Mouse (Mus musculus) adrenal gland, adult 18-20 months (tissue): Measurements from ENCODE around the gene Pabpn1l. TPM values are rescaled to one million over a fixed set of nuclear protein-coding genes. Genes with fewer than 3 reads are reported as not detected.

Experiments used
- DNase-seq, 2 experiments: peaks; one replicate each; pipeline ENCODE4 v3.0.0; 2021 to 2022; ENCODE audit warnings: low spot score in 2 of 2
- long read RNA-seq, 2 experiments: library from polyadenylated mRNA; stranded (forward); transcript quantifications; one replicate each; pipeline ENCODE4 v2.0.0; 2021
- total RNA-seq, 2 experiments: library from RNA; stranded (reverse); gene quantifications; 1 replicate in 1 of 2; 2 replicates in 1 of 2; pipeline ENCODE4 v1.2.3; 2021

Pabpn1l gene
- total RNA-seq = not detected
- long read RNA-seq, experiment 1 = 0 reads
- long read RNA-seq, experiment 2 = 0 reads

- DNase-seq = no peak
Observed at GRCm38 (mm10) chr8:122622727-122623126, at the start of gene Pabpn1l. TSS of gene Pabpn1l (minus strand) at chr8:122622739.

DNA sequence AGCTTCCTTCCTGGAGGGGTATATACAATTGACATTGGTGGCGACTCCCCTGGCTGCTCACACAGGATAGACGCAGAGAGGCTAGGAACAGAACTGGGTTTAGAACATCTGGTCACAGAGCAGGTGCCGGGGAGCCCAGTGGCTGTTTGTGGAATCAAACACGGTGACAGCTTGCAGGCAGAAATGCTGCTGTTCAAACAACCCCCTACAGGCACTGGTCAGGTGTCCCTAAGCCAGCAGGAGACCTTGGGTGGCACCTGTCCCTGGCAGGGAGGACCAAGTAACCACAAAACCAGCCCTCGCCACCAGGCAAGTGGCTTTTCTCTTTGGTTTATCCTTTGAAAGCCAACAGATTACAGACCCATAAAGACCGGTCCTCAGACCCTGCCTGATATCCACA, 49.4 kb upstream of the Pabpn1l start:
- no peak for DNase-seq

DNA sequence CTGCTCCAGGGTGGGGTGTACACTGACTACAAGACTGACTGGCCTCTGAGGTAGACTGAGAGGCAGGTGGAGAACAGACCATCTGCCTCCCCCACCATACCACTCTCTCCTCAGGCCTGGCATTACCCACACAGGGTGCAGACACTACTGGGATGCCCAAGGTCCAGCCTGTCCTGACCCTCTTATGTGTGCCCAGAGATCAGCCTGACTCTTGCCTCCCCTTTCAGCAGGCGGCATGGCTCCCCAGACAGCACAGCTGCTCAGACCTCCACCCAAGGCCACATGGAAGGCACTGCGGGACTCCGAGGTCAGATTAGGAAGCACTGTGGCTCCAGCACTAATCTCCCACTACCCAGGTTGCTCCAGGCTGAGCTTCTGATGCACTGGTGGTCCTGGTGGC, 48.2 kb upstream of the Pabpn1l start:
- DNase-seq = no peak

DNA sequence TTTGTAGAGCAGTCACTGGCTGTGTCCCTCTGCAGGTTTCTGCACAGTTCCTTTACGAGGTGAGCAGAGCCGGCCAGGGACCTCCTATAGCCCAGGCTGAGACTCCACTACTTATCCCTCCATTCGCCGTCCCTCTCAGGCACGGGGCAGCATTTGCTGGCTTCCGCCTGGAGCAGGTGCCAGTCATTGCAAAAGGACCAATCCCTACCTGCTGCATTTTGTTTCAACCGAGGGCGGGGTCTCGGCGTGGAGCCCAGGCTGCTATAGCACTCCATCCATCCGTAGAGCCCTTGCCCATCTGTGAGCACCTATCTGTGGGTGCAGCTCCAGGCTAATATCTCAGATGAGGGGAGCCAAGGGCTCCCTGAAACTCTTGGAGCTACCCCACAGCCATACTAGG, 47.5 kb upstream of the Pabpn1l start:
- DNase-seq = no peak

DNA sequence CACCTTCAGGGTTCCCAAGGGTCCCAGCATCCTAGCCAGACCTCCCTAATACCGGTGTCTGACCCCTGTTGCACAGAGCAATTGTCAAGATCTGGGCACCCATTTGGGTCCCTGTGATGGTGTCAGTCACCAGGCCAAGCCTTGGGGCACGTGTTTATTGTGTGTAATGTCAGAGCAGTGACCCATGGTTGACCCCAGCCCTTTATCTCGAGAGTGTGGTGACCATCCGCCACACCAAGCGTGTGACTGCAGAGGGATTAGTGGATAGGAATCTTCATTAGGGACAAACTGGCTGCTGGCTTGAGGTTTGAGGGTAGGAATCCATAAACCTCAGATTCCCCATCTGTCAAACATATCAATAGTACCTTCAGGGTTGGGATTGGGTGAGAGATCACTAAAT, 46.8 kb upstream of the Pabpn1l start:
- DNase-seq = no peak

DNA sequence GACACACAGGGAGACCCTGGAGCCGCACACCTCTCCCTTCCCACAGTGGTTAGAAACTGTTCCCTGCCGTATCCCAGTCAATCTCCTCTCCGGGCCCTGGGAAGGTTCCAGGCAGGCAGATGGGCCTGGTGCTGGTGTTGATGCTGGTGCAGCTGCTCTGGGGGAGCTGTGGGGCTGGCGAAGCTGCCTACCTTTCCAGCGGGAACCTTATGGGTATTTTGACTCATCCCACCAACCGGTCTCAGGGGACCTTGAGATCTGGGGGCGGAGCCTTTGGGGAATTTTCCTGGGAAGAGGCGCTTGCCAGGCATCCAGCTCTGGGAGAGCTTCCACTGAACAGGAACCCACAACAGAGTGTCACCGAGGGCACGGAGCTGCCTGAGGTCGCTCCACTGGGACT, 45.3 kb upstream of the Pabpn1l start:
- DNase-seq = no peak

DNA sequence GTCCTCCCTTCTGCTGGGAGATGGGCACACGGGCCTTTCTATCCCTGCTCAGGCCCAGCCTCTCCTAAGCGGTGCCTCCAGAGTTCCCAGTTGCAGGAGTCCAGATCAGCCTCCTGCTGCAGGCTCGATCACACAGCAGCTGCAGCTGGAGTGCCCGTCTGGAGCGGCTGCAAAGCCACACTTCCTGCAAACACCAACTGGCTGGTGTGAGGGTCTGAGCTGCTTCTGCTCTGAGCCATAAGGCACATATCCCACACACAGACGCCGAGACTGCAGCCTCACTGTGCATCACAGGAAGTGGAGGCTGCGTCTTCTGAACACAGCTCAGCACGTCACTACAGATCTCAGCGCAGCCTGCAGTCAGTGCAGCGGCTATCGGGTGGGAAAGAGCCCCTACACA, 44.3 kb upstream of the Pabpn1l start:
- no peak for DNase-seq

GRCm38 (mm10) chr8:122666338-122666764, 43.8 kb upstream of the Pabpn1l start:
- DNase-seq = peak in 1 of 2 experiments; percentile 57

DNA sequence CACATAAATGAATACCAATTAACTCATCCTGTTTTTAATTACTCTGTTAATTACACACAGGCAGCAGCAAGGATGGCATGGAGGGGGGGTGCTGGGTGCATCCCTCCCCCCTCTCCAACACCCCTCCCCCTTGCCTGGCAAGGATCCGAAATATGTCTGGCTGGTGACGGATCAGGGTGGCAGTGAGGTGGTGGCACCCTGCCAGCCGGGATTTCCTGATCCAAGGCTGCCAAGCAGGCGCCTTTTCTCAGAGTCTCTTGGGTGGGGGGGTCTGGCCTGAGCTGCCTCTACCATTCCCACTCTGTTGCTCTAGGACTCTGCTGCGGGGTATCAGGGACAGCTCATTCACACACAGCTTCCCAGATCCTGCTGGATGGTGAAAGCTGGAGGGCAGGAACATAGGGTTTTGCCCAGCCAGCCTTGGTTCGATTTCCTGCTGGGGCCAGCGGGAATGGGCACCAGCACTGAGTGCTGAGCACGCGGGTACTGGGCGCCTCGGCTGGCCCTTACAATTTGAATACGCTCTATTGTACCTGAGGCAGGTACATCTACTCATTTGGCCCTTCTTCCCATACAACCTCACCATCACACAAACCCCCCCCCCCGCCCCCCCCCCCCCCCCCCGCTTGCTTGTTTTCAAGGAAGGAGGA, 43.3 kb upstream of the Pabpn1l start:
- DNase-seq = peak; percentile 62 to 70

DNA sequence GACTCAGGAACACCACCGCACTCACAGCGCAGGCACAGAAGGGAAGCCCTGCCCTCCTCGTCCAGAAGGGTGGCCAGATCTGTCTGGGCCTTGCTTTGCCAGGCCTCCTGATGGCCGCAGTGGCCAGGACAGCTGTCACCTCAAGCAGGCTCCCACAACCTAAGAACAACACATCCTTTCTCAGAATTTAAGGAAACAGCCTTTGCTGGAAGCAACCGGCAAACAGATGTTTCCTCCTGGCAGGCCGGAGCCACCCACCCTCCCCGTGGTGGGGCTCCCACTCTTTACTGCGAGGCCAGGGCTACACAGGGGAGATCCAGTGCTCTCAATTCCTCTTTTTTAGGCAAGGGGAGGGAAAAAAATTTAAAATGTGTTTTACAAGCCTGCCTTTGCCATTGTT, 42.7 kb upstream of the Pabpn1l start:
- DNase-seq = no peak

DNA sequence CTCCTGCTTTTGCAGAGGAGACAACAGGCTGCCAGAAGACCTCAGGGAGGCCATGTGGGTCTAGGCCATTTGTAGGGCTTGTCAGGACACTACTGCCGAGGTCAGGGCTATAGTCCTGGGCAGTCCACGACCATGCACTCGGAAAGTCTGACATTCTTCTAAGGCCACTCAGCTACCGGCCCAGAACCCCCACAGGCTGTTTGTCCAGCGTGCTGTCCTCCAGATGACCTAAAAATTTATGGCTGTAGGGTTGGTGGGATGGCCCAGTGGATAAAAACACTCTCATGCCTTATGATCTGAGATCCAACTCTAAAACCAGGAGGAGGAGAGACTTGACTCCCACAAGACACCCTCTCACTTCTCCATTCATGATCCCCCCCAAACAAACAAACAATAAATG, 41.1 kb upstream of the Pabpn1l start:
- no peak for DNase-seq

DNA sequence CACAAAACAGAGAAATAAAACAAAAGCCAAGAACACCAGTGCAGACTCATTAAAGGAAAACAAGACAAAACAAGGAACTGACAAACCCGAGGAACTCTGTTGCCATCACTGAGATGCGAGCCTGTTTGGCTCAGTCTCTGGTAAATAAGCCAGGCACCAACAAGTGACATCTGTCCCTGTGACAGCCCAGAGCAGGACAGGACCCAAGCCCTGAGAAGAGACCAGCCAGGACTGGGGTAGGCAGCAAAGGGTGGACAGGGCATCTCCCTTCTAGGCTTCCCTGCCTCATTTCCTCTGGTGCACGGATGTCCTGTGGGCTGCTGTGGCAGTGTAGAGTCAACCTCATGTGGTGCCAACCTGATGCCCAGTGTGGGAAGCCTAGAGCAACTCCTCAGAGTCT, 40.6 kb upstream of the Pabpn1l start:
- no peak for DNase-seq

DNA sequence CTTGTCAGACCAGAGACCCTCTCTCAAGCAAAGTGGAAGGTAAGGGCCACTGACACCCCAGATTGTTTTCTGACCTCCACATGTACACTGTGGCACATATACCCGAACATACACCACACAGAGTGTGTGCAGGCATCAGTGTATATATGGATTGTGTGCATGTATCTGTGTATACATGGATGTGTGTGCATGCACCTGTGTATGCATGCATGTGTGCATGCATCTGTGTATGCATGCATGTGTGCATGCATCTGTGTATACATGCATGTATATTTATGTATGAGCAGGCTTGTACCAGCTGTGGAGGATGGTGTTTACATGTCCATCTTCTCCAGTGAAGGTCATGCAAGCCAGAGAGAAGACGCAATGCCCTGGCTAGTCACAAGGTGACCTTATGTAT, 39.4 kb upstream of the Pabpn1l start:
- no peak for DNase-seq

DNA sequence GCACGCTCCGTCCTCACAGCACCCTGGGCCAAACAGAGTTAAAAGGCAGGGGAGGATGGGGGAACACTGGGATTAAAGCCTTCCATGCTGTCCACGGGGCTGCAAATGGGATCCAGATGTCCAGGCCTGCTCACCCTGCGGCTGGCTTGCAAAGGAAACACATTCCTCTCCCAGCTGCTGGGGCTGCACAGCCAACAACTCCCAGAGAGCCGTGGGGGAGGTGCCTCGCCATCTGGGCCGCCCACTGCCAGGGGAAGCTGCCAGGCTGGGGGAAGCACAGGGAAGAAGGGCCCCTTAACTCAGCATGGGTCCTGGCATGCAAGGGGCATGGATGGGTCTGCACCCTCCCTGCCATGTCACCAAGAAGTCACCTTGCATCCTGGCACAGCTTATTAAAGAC, 38.6 kb upstream of the Pabpn1l start:
- DNase-seq = no peak

DNA sequence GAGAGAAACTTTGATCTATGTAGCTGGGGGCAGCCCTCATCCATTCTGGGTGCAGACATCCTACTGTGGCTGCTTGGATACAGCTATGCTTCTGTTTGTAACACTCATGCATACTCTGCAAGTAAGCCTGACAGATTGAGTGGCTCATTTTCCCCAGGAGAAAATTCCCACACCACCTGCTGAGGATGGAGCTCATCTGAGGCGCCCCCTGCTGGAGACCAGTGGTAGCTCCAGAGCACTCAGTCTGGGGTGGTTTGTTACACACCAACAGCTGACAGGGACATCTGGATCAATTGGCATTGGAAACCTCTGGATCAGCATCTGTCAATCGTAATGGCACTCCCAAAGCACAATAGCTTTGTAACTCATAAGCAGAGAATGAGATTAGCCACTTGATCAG, 37.5 kb upstream of the Pabpn1l start:
- no peak for DNase-seq

GRCm38 (mm10) chr8:122658807-122659160, 36.2 kb upstream of the Pabpn1l start:
- DNase-seq = no peak

DNA sequence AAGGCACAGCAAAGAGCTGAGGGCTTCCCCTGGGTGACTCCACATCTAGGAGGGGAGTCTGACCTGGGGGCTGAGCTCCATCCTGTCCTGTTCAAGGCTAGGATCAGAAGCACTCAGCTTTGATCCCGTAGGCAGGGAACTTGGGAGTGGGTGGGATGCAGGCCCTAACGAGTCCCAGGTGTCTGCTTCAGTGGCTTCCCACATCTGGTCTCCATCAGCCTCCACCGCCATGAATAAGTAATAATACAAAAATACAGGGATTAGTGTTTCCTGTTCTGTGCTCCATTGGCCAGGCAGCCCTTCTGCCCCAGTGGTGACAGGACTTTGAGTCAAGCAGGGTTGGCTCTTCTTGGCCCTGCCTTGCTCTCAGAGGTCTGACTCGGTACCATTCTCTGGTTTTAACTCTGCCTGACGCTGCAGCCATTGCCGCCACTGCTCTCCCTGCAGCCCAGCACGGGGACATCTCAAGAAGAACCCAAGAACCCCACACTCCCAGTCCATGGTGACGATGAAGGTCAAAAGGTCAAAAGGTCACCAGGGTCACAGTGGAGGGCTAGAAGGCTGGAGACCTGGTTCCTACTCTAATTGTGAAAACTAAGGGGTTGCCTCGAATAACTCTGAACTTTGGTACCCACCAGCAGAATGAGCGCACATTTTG, 35.7 kb upstream of the Pabpn1l start:
- no peak for DNase-seq

DNA sequence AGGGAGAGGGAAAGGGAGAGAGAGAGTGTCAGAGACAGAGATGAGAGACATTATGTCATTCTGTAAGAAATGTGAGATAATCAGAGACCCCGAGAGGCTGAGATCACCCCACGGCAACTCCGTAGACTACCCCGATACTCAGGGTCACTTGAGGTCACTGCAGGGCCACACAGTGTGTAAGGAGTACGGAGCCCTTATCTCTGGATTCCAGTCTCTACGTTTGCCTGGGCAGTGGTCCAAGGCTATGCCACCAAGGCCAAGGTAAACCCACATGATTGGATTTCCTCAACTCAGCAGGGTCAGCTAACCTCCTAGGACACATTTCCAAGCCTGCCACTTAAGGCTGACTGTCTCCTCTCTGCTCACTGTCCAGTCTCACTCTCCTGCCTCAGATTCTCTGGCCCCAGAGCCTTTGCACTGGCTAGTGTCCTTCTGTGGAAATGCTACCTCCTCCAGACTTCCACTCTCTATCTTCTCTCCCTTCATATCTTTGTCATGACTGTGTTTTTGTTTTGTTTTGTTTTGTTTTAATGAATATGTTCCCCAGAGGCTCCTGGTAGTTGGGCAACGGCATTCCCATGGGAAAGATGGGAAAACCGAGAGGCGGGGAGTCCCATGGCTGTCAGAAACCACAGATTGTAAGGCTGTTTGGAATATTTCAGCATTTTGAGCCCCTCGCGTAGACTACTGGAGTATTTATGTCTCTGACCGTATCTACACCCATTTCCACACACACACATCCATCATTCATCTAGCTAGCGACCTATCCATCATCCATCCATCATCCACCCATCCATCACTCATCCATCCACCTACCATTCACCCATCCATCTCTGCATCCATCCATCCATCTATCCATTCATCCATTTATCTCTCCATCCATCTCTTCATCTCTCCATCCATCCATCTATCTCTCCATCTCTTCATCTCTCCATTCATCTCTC, 33.8 kb upstream of the Pabpn1l start:
- DNase-seq = peak; percentile 67 to 72

DNA sequence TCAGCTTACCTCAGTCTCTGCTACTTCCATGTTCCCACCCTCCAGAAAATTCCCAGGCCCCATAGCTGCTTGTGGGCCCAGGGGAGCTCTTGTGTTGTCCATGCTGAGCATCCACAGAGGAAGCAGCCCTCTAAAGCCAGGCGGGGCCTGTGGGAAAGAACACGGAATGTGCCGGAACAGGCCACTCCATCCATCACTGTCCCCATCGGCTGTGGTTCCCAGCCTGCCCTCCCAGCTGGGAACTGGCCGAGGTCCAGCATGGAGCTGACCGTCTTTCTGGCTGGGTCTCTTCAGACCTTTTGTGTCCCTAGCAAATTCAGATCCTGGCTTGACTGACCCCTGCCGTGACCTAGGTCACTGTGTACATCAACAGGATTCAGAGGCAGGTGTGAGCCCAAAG, 32.2 kb upstream of the Pabpn1l start:
- DNase-seq = peak; percentile 42 to 66

GRCm38 (mm10) chr8:122652643-122653042, 30.1 kb upstream of the Pabpn1l start:
- DNase-seq = no peak

GRCm38 (mm10) chr8:122651326-122651921, 28.9 kb upstream of the Pabpn1l start:
- no peak for DNase-seq
